Mouse (Mus musculus) ES-Bruce4 (cell line): ENCODE measurements at regions not wholly inside any gene's neighbourhood (a gene's known extent, or its start where the extent isn't known, plus 50 kb on each side); places are given as distances from the start of the nearest gene placed in this dataset.

Experiments used
- H3K27ac ChIP-seq: 2 replicates; pipeline ENCODE4 v1.5.1; 2012; ENCODE audit warnings: low read length, inconsistent platforms; ENCODE audit not compliant: insufficient read depth
- H3K27me3 ChIP-seq: 2 replicates; pipeline ENCODE4 v1.6.1; 2012; ENCODE audit warnings: mild to moderate bottlenecking, low read length, inconsistent platforms; ENCODE audit not compliant: control insufficient read depth, poor library complexity, insufficient read depth, severe bottlenecking
- H3K36me3 ChIP-seq: 2 replicates; pipeline ENCODE4 v1.6.1; 2012; ENCODE audit warnings: inconsistent platforms, mild to moderate bottlenecking, low read length, moderate library complexity; ENCODE audit not compliant: control insufficient read depth, poor library complexity, insufficient read depth, severe bottlenecking
- H3K4me1 ChIP-seq: one replicate; pipeline ENCODE4 v1.8.1; 2011; ENCODE audit warnings: low read length; ENCODE audit not compliant: control insufficient read depth, insufficient read depth
- H3K4me3 ChIP-seq: 2 replicates; pipeline ENCODE4 v1.5.1; 2011; ENCODE audit warnings: low read depth, mild to moderate bottlenecking, low read length
- H3K9ac ChIP-seq: 2 replicates; pipeline ENCODE4 v1.6.1; 2012; ENCODE audit warnings: low read depth, mild to moderate bottlenecking, inconsistent platforms; ENCODE audit not compliant: poor library complexity, severe bottlenecking
- H3K9me3 ChIP-seq: replicated peaks from 2 replicates; pipeline ENCODE4 v1.6.1; 2012; ENCODE audit warnings: mild to moderate bottlenecking, low read length, inconsistent platforms; ENCODE audit not compliant: control insufficient read depth, poor library complexity, insufficient read depth, severe bottlenecking
- CTCF ChIP-seq: IDR thresholded peaks from one replicate; pipeline ENCODE4 v1.8.1; 2011; ENCODE audit warnings: low read depth, low read length
- EP300 ChIP-seq: IDR thresholded peaks from 2 replicates; pipeline ENCODE4 v1.6.1; 2011; ENCODE audit warnings: low read depth, low read length; ENCODE audit not compliant: insufficient read depth
- POLR2A ChIP-seq: IDR thresholded peaks from one replicate; pipeline ENCODE4 v1.8.1; 2011; ENCODE audit warnings: low read length; ENCODE audit not compliant: insufficient read depth

DNA sequence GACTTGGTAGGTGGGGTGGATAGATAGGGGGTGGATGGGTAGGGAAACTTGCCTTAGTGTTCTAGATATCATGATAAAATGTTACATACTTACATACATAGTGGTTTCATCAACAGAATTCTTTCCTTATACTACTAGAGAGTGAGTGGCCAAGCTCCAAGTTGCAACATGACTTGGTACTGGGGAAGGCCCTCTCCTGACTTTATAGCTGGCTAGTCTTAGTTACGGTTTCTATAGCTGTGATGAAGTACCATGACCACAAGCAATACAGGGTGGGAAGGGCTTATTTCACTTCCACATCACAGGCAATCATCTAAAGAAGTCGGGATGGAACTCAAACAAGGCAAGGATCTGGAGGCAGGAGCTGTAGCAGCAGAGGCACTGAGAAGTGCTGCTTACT lies 156.0 kb upstream of the Zc3h12c start:
- H3K36me3 ChIP-seq, result no peaks in the 10 kb centered on the region
- TF ChIP-seq POLR2A, result no peak
- TF ChIP-seq EP300, result no peak
- no peak for TF ChIP-seq CTCF
- H3K27ac ChIP-seq, result no peak overlapping the region
- no peaks in the 10 kb centered on the region for H3K4me1 ChIP-seq
- no peaks in the 10 kb centered on the region for H3K27me3 ChIP-seq
- no peak overlapping the region for H3K9ac ChIP-seq
- no peaks in the 10 kb centered on the region for H3K9me3 ChIP-seq
- H3K4me3 ChIP-seq, result no peak overlapping the region

GRCm38 (mm10) chr9:52323757-52324156 lies 155.4 kb upstream of the Zc3h12c start:
- Histone ChIP-seq H3K4me3 (no peak overlapping the region), H3K9me3 (no peaks in the 10 kb centered on the region), H3K4me1 (no peaks in the 10 kb centered on the region), H3K9ac (no peak overlapping the region), H3K27me3 (no peaks in the 10 kb centered on the region), H3K36me3 (no peaks in the 10 kb centered on the region), H3K27ac (no peak overlapping the region)
- TF ChIP-seq POLR2A (no peak), EP300 (no peak)

- no peaks in the 10 kb centered on the region for H3K36me3 ChIP-seq
- no peak overlapping the region for H3K4me3 ChIP-seq
- H3K9ac ChIP-seq, result no peak overlapping the region
- TF ChIP-seq POLR2A (no peak), CTCF (no peak), EP300 (no peak)
- H3K27ac ChIP-seq, result no peak overlapping the region
- H3K9me3 ChIP-seq, result no peaks in the 10 kb centered on the region
- no peaks in the 10 kb centered on the region for H3K4me1 ChIP-seq
- no peaks in the 10 kb centered on the region for H3K27me3 ChIP-seq
Measured at GRCm38 (mm10) chr9:52323226-52323625, 154.9 kb upstream of the Zc3h12c start.

- no peak overlapping the region for H3K27ac ChIP-seq
- no peaks in the 10 kb centered on the region for H3K27me3 ChIP-seq
- no peak overlapping the region for H3K4me3 ChIP-seq
- TF ChIP-seq CTCF (no peak), POLR2A (no peak), EP300 (no peak)
- no peaks in the 10 kb centered on the region for H3K36me3 ChIP-seq
- no peaks in the 10 kb centered on the region for H3K4me1 ChIP-seq
- H3K9me3 ChIP-seq, result no peaks in the 10 kb centered on the region
- no peak overlapping the region for H3K9ac ChIP-seq
Measured at GRCm38 (mm10) chr9:52301521-52301920, 133.1 kb upstream of the Zc3h12c start.

GRCm38 (mm10) chr9:52298329-52298728 lies 130.0 kb upstream of the Zc3h12c start:
- Histone ChIP-seq H3K9ac (no peak overlapping the region), H3K27me3 (no peaks in the 10 kb centered on the region), H3K4me3 (no peak overlapping the region), H3K9me3 (no peaks in the 10 kb centered on the region), H3K36me3 (no peaks in the 10 kb centered on the region), H3K27ac (no peak overlapping the region), H3K4me1 (no peaks in the 10 kb centered on the region)
- no peak for TF ChIP-seq CTCF
- TF ChIP-seq POLR2A, result no peak
- TF ChIP-seq EP300, result no peak

DNA sequence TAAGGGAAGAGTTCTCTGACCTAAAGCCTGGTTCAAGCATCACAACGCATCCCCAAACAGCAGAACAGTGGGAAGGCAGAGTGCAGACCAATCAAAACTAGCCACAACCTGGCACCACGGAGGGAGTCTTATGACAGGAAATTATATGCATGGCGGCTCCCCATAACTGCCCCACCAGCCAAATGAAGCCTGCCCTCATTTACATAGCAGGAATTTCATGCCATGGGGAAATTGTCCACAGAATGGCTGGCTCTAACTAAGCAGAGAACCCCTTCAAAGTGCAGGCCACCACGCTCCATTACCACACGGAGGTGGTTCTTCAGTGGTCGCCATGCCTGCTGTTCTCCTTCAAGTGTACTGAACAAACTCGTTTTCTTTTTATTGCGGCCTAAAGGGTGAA lies 126.3 kb upstream of the Zc3h12c start:
- H3K27ac ChIP-seq, result no peak overlapping the region
- no peaks in the 10 kb centered on the region for H3K9me3 ChIP-seq
- H3K9ac ChIP-seq, result no peak overlapping the region
- no peaks in the 10 kb centered on the region for H3K4me1 ChIP-seq
- no peak for TF ChIP-seq POLR2A
- no peak for TF ChIP-seq EP300
- TF ChIP-seq CTCF, result no peak
- no peaks in the 10 kb centered on the region for H3K27me3 ChIP-seq
- no peaks in the 10 kb centered on the region for H3K36me3 ChIP-seq
- no peak overlapping the region for H3K4me3 ChIP-seq

GRCm38 (mm10) chr9:52289069-52289468 lies 120.7 kb upstream of the Zc3h12c start:
- TF ChIP-seq POLR2A (no peak), CTCF (no peak), EP300 (no peak)
- Histone ChIP-seq H3K27ac (no peak overlapping the region), H3K27me3 (no peaks in the 10 kb centered on the region), H3K36me3 (no peaks in the 10 kb centered on the region), H3K9me3 (no peaks in the 10 kb centered on the region), H3K9ac (no peak overlapping the region), H3K4me1 (no peaks in the 10 kb centered on the region), H3K4me3 (no peak overlapping the region)
